Mouse (Mus musculus) heart, postnatal 36 days (tissue): ENCODE measurements around the gene Morn5. TPM values are rescaled to one million over a fixed set of nuclear protein-coding genes. Genes with fewer than 3 reads are reported as not detected.

Experiments used
- DNase-seq, 2 experiments: peaks; one replicate each; pipeline ENCODE4 v3.0.0; 2021 to 2022
- intact Hi-C: fragments of 180-260 bp; cut with DNase I; formaldehyde crosslinking; loops from one replicate; pipeline ENCODE4 v1.15.1; 2025
- total RNA-seq, 2 experiments: library from RNA; stranded (reverse); gene quantifications; 2 replicates each; pipeline ENCODE4 v1.2.3; 2021

Morn5 gene
- total RNA-seq, 2 experiments from 2014 or later, result not detected

GRCm38 (mm10) chr2:36056248-36056647 lies 7.0 kb downstream of the Morn5 start:
- DNase-seq, result no peak
- intact Hi-C loops, result no loop called here

GRCm38 (mm10) chr2:36061409-36061808 lies 12.2 kb downstream of the Morn5 start:
- no peak for DNase-seq
- intact Hi-C loops, result no loop called here

GRCm38 (mm10) chr2:36067132-36067531 lies 17.9 kb downstream of the Morn5 start:
- DNase-seq, result no peak
- intact Hi-C loops, result no loop called here

GRCm38 (mm10) chr2:36071660-36072305 lies 22.5 kb downstream of the Morn5 start:
- intact Hi-C loops, result no loop called here
- DNase-seq, result no peak

GRCm38 (mm10) chr2:36073781-36074180 lies 24.5 kb downstream of the Morn5 start:
- DNase-seq, result no peak
- intact Hi-C loops, result no loop called here

- intact Hi-C loops, result no loop called here
Observed at GRCm38 (mm10) chr2:36075210-36075609, 26.0 kb downstream of the Morn5 start.

GRCm38 (mm10) chr2:36077160-36077761 lies 28.0 kb downstream of the Morn5 start:
- intact Hi-C loops, result no loop called here
- no peak for DNase-seq

More at GRCm38 (mm10) chr2:36075210-36075609, 26.0 kb downstream of the Morn5 start:
- no peak for DNase-seq

- no peak for DNase-seq
- intact Hi-C loops, result no loop called here
Observed at GRCm38 (mm10) chr2:36081446-36081845, 32.2 kb downstream of the Morn5 start.

GRCm38 (mm10) chr2:36082802-36083580 lies 33.7 kb downstream of the Morn5 start:
- intact Hi-C loops, result no loop called here
- no peak for DNase-seq

GRCm38 (mm10) chr2:36085041-36085440 lies 35.8 kb downstream of the Morn5 start:
- intact Hi-C loops, result no loop called here
- DNase-seq, result no peak

GRCm38 (mm10) chr2:36089190-36089589 lies 39.9 kb downstream of the Morn5 start:
- no peak for DNase-seq
- intact Hi-C loops, result no loop called here

GRCm38 (mm10) chr2:36090853-36091741 lies 41.8 kb downstream of the Morn5 start:
- intact Hi-C loops, result no loop called here
- DNase-seq, result peak; percentile 31 to 33

GRCm38 (mm10) chr2:36092748-36093147 lies 43.5 kb downstream of the Morn5 start:
- no peak for DNase-seq
- intact Hi-C loops, result no loop called here

GRCm38 (mm10) chr2:36093301-36093700 lies 44.0 kb downstream of the Morn5 start:
- intact Hi-C loops, result no loop called here
- DNase-seq, result no peak

GRCm38 (mm10) chr2:36093914-36094475 lies 44.7 kb downstream of the Morn5 start:
- intact Hi-C loops, result no loop called here

GRCm38 (mm10) chr2:36097129-36097815 lies 48.0 kb downstream of the Morn5 start:
- no peak for DNase-seq
- intact Hi-C loops, result no loop called here

More at GRCm38 (mm10) chr2:36093914-36094475, 44.7 kb downstream of the Morn5 start:
- no peak for DNase-seq

- no peak for DNase-seq
- intact Hi-C loops, result no loop called here
Observed at GRCm38 (mm10) chr2:36098021-36098420, 48.8 kb downstream of the Morn5 start.

GRCm38 (mm10) chr2:36099739-36100138 lies 50.5 kb downstream of the Morn5 start:
- DNase-seq, result no peak
- intact Hi-C loops, result loop anchor here (5.0 to 10.0 kb wide), 3 partner anchors 62 to 115 kb away; no protein-coding TSS in a partner anchor

GRCm38 (mm10) chr2:36101866-36102558 lies 52.8 kb downstream of the Morn5 start:
- DNase-seq, result no peak
- intact Hi-C loops, result loop anchor here (5.0 to 10.0 kb wide), 3 partner anchors 65 to 113 kb away; no protein-coding TSS in a partner anchor
